Mouse (Mus musculus): ENCODE results near the gene 6030458C11Rik.

GRCm38 (mm10) chr15:12853471-12853870, 29.0 kb upstream of the 6030458C11Rik start:
- TF ChIP-seq POLR2A (IDR thresholded peaks at IDR 0.05; ENCODE audit: borderline replicate concordance, extremely low read depth, insufficient read depth, insufficient read length, poor library complexity, severe bottlenecking) (no peak), CTCF (IDR thresholded peaks at IDR 0.05; ENCODE audit: borderline replicate concordance, extremely low read depth, insufficient read depth, insufficient read length) (no peak)
